Mouse (Mus musculus): ENCODE data around the gene Acbd3. TPM values are rescaled to one million over a fixed set of nuclear protein-coding genes. Genes with fewer than 3 reads are reported as not detected.
A peak's percentile ranks its signal among the peaks of the same experiment; 100 is the strongest.

The Acbd3 gene
- polyA plus RNA-seq, 1 experiment from 2014 or later = 22.4 TPM

- no peak overlapping the region for H3K4me3 ChIP-seq (ENCODE audit: low read depth, low read length)
- H3K9ac ChIP-seq (ENCODE audit: low read depth, low read length) = no peak overlapping the region
- 90% methylated on average over 8 of the region's 8 CpGs for WGBS
- H3K27me3 ChIP-seq (ENCODE audit: control insufficient read depth, insufficient read depth, low read depth, low read length) = no peaks in the 10 kb centered on the region
- ATAC-seq = no peak
- no peaks in the 10 kb centered on the region for H3K9me3 ChIP-seq (replicated peaks; ENCODE audit: control insufficient read depth, low read length, poor library complexity, severe bottlenecking)
- no peak overlapping the region for H3K4me2 ChIP-seq (ENCODE audit: low read length)
- H3K27ac ChIP-seq (ENCODE audit: low read length) = no peak overlapping the region
- peaks cover 17% of the 10 kb centered on the region for H3K36me3 ChIP-seq (ENCODE audit: control insufficient read depth, insufficient read depth, low read length)
- H3K4me1 ChIP-seq (ENCODE audit: control insufficient read depth, insufficient read depth, low read length) = no peaks in the 10 kb centered on the region
Measured at GRCm38 (mm10) chr1:180754376-180754775, 28.5 kb downstream of the Acbd3 start.

- Histone ChIP-seq H3K27ac (ENCODE audit: low read length) (no peak overlapping the region), H3K9ac (ENCODE audit: low read depth, low read length) (no peak overlapping the region), H3K36me3 (ENCODE audit: control insufficient read depth, insufficient read depth, low read length) (peaks cover 15% of the 10 kb centered on the region), H3K4me1 (ENCODE audit: control insufficient read depth, insufficient read depth, low read length) (no peaks in the 10 kb centered on the region), H3K9me3 (replicated peaks; ENCODE audit: control insufficient read depth, low read length, poor library complexity, severe bottlenecking) (no peaks in the 10 kb centered on the region), H3K27me3 (ENCODE audit: control insufficient read depth, insufficient read depth, low read depth, low read length) (no peaks in the 10 kb centered on the region), H3K4me2 (ENCODE audit: low read length) (no peak overlapping the region), H3K4me3 (ENCODE audit: low read depth, low read length) (no peak overlapping the region)
- ATAC-seq = no peak
- 93% methylated on average over 2 of the region's 2 CpGs for WGBS
Measured at GRCm38 (mm10) chr1:180756711-180757110, 30.9 kb downstream of the Acbd3 start.

- ATAC-seq = no peak
- Histone ChIP-seq H3K27me3 (ENCODE audit: control insufficient read depth, insufficient read depth, low read depth, low read length) (no peaks in the 10 kb centered on the region), H3K4me2 (ENCODE audit: low read length) (no peak overlapping the region), H3K9me3 (replicated peaks; ENCODE audit: control insufficient read depth, low read length, poor library complexity, severe bottlenecking) (no peaks in the 10 kb centered on the region), H3K36me3 (ENCODE audit: control insufficient read depth, insufficient read depth, low read length) (peaks cover 9% of the 10 kb centered on the region), H3K4me3 (ENCODE audit: low read depth, low read length) (no peak overlapping the region), H3K9ac (ENCODE audit: low read depth, low read length) (no peak overlapping the region), H3K4me1 (ENCODE audit: control insufficient read depth, insufficient read depth, low read length) (no peaks in the 10 kb centered on the region), H3K27ac (ENCODE audit: low read length) (no peak overlapping the region)
- 90% methylated on average over 3 of the region's 3 CpGs for WGBS
Measured at GRCm38 (mm10) chr1:180757252-180757955, 31.6 kb downstream of the Acbd3 start.

GRCm38 (mm10) chr1:180757956-180758520 lies 32.2 kb downstream of the Acbd3 start:
- H3K36me3 ChIP-seq (ENCODE audit: control insufficient read depth, insufficient read depth, low read length) = peaks cover 3% of the 10 kb centered on the region
- H3K9me3 ChIP-seq (replicated peaks; ENCODE audit: control insufficient read depth, low read length, poor library complexity, severe bottlenecking) = no peaks in the 10 kb centered on the region

GRCm38 (mm10) chr1:180762180-180762579 lies 36.3 kb downstream of the Acbd3 start:
- Histone ChIP-seq H3K36me3 (ENCODE audit: control insufficient read depth, insufficient read depth, low read length) (no peaks in the 10 kb centered on the region), H3K4me1 (ENCODE audit: control insufficient read depth, insufficient read depth, low read length) (peaks cover 3% of the 10 kb centered on the region; the same call in 1 of the 2 replicates), H3K9me3 (replicated peaks; ENCODE audit: control insufficient read depth, low read length, poor library complexity, severe bottlenecking) (no peaks in the 10 kb centered on the region), H3K4me2 (ENCODE audit: low read length) (no peak overlapping the region), H3K9ac (ENCODE audit: low read depth, low read length) (no peak overlapping the region), H3K27ac (ENCODE audit: low read length) (no peak overlapping the region), H3K27me3 (ENCODE audit: control insufficient read depth, insufficient read depth, low read depth, low read length) (no peaks in the 10 kb centered on the region), H3K4me3 (ENCODE audit: low read depth, low read length) (no peak overlapping the region)
- WGBS = 91% methylated on average over 11 of the region's 11 CpGs
- ATAC-seq = no peak

More at GRCm38 (mm10) chr1:180757956-180758520, 32.2 kb downstream of the Acbd3 start:
- no peak overlapping the region for H3K9ac ChIP-seq (ENCODE audit: low read depth, low read length)
- ATAC-seq = no peak
- WGBS = 96% methylated on average over 7 of the region's 7 CpGs
- no peaks in the 10 kb centered on the region for H3K4me1 ChIP-seq (ENCODE audit: control insufficient read depth, insufficient read depth, low read length)
- no peak overlapping the region for H3K4me3 ChIP-seq (ENCODE audit: low read depth, low read length)
- H3K27me3 ChIP-seq (ENCODE audit: control insufficient read depth, insufficient read depth, low read depth, low read length) = no peaks in the 10 kb centered on the region
- no peak overlapping the region for H3K27ac ChIP-seq (ENCODE audit: low read length)
- H3K4me2 ChIP-seq (ENCODE audit: low read length) = no peak overlapping the region

GRCm38 (mm10) chr1:180762679-180763078 lies 36.8 kb downstream of the Acbd3 start:
- ATAC-seq = no peak
- Histone ChIP-seq H3K4me2 (ENCODE audit: low read length) (no peak overlapping the region), H3K9me3 (replicated peaks; ENCODE audit: control insufficient read depth, low read length, poor library complexity, severe bottlenecking) (no peaks in the 10 kb centered on the region), H3K27me3 (ENCODE audit: control insufficient read depth, insufficient read depth, low read depth, low read length) (no peaks in the 10 kb centered on the region), H3K27ac (ENCODE audit: low read length) (no peak overlapping the region), H3K4me1 (ENCODE audit: control insufficient read depth, insufficient read depth, low read length) (peaks cover 7% of the 10 kb centered on the region; the same call in 1 of the 2 replicates), H3K36me3 (ENCODE audit: control insufficient read depth, insufficient read depth, low read length) (no peaks in the 10 kb centered on the region), H3K9ac (ENCODE audit: low read depth, low read length) (no peak overlapping the region), H3K4me3 (ENCODE audit: low read depth, low read length) (no peak overlapping the region)
- 77% methylated on average over 8 of the region's 8 CpGs for WGBS

- WGBS = 3% methylated on average over 14 of the region's 14 CpGs
- ATAC-seq = peak; percentile 21
- H3K4me3 ChIP-seq (ENCODE audit: low read depth, low read length) = peak overlapping the region; percentile 40
- H3K36me3 ChIP-seq (ENCODE audit: control insufficient read depth, insufficient read depth, low read length) = no peaks in the 10 kb centered on the region
- peaks cover 12% of the 10 kb centered on the region for H3K4me1 ChIP-seq (ENCODE audit: control insufficient read depth, insufficient read depth, low read length)
- no peaks in the 10 kb centered on the region for H3K9me3 ChIP-seq (replicated peaks; ENCODE audit: control insufficient read depth, low read length, poor library complexity, severe bottlenecking)
- H3K9ac ChIP-seq (ENCODE audit: low read depth, low read length) = peak overlapping the region; percentile 53
- peak overlapping the region; percentile 83 for H3K4me2 ChIP-seq (ENCODE audit: low read length)
- H3K27me3 ChIP-seq (ENCODE audit: control insufficient read depth, insufficient read depth, low read depth, low read length) = no peaks in the 10 kb centered on the region
- H3K27ac ChIP-seq (ENCODE audit: low read length) = no peak overlapping the region
Measured at GRCm38 (mm10) chr1:180763307-180763706, 37.5 kb downstream of the Acbd3 start.

GRCm38 (mm10) chr1:180763828-180764227 lies 38.0 kb downstream of the Acbd3 start:
- under 1% methylated on average over 11 of the region's 11 CpGs for WGBS
- H3K4me1 ChIP-seq (ENCODE audit: control insufficient read depth, insufficient read depth, low read length) = peaks cover 17% of the 10 kb centered on the region
- H3K9ac ChIP-seq (ENCODE audit: low read depth, low read length) = peak overlapping the region; percentile 53
- H3K27ac ChIP-seq (ENCODE audit: low read length) = no peak overlapping the region
- no peaks in the 10 kb centered on the region for H3K27me3 ChIP-seq (ENCODE audit: control insufficient read depth, insufficient read depth, low read depth, low read length)
- H3K4me3 ChIP-seq (ENCODE audit: low read depth, low read length) = peak overlapping the region; percentile 40
- H3K36me3 ChIP-seq (ENCODE audit: control insufficient read depth, insufficient read depth, low read length) = no peaks in the 10 kb centered on the region
- peak overlapping the region; percentile 83 for H3K4me2 ChIP-seq (ENCODE audit: low read length)
- no peaks in the 10 kb centered on the region for H3K9me3 ChIP-seq (replicated peaks; ENCODE audit: control insufficient read depth, low read length, poor library complexity, severe bottlenecking)
- ATAC-seq = peak; percentile 83

DNA sequence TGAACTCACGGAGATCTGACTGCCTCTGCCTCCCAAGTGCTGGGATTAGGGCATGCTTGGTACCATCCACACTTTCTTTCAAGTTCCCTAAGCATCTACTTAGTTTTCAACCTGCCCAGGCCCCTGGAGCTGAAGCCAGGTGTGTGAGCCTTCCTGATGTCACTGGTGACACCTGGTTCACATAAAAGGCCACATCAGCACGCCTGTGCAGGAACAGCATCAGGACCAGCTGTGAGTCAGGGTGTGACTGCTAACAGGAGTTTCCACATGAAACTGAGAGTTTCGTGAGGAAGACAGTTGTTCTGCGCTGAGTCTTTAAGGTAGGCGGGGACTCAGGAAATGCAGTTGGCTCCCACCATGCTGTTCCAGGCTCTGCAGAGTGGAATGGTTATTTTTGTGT lies 39.5 kb downstream of the Acbd3 start:
- Histone ChIP-seq H3K27ac (ENCODE audit: low read length) (no peak overlapping the region), H3K4me3 (ENCODE audit: low read depth, low read length) (no peak overlapping the region), H3K4me1 (ENCODE audit: control insufficient read depth, insufficient read depth, low read length) (peaks cover 18% of the 10 kb centered on the region), H3K4me2 (ENCODE audit: low read length) (no peak overlapping the region), H3K27me3 (ENCODE audit: control insufficient read depth, insufficient read depth, low read depth, low read length) (no peaks in the 10 kb centered on the region), H3K9me3 (replicated peaks; ENCODE audit: control insufficient read depth, low read length, poor library complexity, severe bottlenecking) (no peaks in the 10 kb centered on the region), H3K36me3 (ENCODE audit: control insufficient read depth, insufficient read depth, low read length) (no peaks in the 10 kb centered on the region), H3K9ac (ENCODE audit: low read depth, low read length) (no peak overlapping the region)
- ATAC-seq = no peak
- 84% methylated on average over 5 of the region's 5 CpGs for WGBS

All from midbrain, embryonic 16.5 days (tissue).